Mouse (Mus musculus) heart, embryonic 16.5 days (tissue): Measurements from ENCODE around the gene Fbxl18. TPM values are rescaled to one million over a fixed set of nuclear protein-coding genes. Genes with fewer than 3 reads are reported as not detected.

ENCODE experiments used
- ATAC-seq: fragments of 200-750 bp; cut with Nextera tagmentation; replicated peaks from 2 replicates; pipeline ENCODE4 v1.8.0; 2017; ENCODE audit warnings: moderate number of reproducible peaks; ENCODE audit not compliant: insufficient read depth, low FRiP score; ENCODE audit errors: extremely low read depth
- H3K27ac ChIP-seq: fragments of 300-500 bp; sonication (generic); 2 replicates; pipeline ENCODE4 v1.5.1; 2014; ENCODE audit warnings: mild to moderate bottlenecking, low read length, control low read depth, moderate library complexity
- H3K27me3 ChIP-seq: fragments of 300-500 bp; sonication (generic); 2 replicates; pipeline ENCODE4 v1.6.1; 2014; ENCODE audit warnings: low read length, mixed read lengths; ENCODE audit not compliant: control insufficient read depth, insufficient read depth
- H3K36me3 ChIP-seq: fragments of 300-500 bp; sonication (generic); 2 replicates; pipeline ENCODE4 v1.6.1; 2014; ENCODE audit not compliant: control insufficient read depth, insufficient read depth
- H3K4me1 ChIP-seq: fragments of 300-500 bp; sonication (generic); 2 replicates; pipeline ENCODE4 v1.6.1; 2014; ENCODE audit warnings: low read length, mixed read lengths; ENCODE audit not compliant: control insufficient read depth, insufficient read depth
- H3K4me2 ChIP-seq: fragments of 300-500 bp; sonication (generic); 2 replicates; pipeline ENCODE4 v1.6.1; 2014; ENCODE audit warnings: low read depth, mild to moderate bottlenecking, control low read depth, low read length
- H3K4me3 ChIP-seq: fragments of 300-500 bp; sonication (generic); 2 replicates; pipeline ENCODE4 v1.5.1; 2014; ENCODE audit warnings: mild to moderate bottlenecking, control low read depth, low read length
- H3K9ac ChIP-seq: fragments of 300-500 bp; sonication (generic); 2 replicates; pipeline ENCODE4 v1.6.1; 2014; ENCODE audit warnings: low read length, control low read depth
- H3K9me3 ChIP-seq: fragments of 300-500 bp; sonication (generic); replicated peaks from 2 replicates; pipeline ENCODE4 v1.6.1; 2016; ENCODE audit warnings: low read length; ENCODE audit not compliant: control insufficient read depth
- WGBS: fragments of 180-500 bp; shearing (Covaris S2); extraction: QIAGEN DNeasy Blood & Tissue Kit; methylation state at CpG from one replicate; pipeline ENCODE4 v1.1.7; 2014; 5-methylcytosine and 5-hydroxymethylcytosine counted together
- polyA plus RNA-seq: library from polyadenylated mRNA; unstranded; fragments of >200 nt; fragmentation: Nextera tagmentation; extraction: Ambion mirVana; gene quantifications from 2 replicates; pipeline ENCODE4 v1.2.1, GENCODE M21; 2015

Gene Fbxl18
- polyA plus RNA-seq, 1 experiment from 2014 or later = 7.5 TPM

DNA sequence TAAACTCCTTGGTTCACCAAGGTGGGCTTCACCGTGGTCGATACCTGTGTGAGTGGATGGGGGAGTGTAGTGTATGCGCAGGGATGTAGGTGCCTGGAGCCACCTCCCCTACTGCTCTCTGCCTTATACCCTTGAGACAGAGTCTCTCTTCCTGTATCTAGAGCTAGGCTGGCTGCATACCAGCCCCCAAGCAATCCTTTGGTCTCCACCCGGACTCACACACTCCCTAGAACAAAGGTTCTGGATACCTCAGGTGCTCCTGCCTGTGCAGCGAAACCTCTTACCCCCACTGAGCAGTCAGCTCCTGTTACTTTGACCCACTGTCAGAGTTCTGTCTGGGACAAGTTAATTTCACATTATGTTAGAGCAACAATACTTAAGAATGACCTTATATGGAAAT lies 69.6 kb downstream of the Fbxl18 start:
- 79% methylated on average over 5 of the region's 5 CpGs for whole genome bisulfite sequencing
- Histone ChIP-seq H3K9me3 (no peaks in the 10 kb centered on the region), H3K27ac (no peak overlapping the region), H3K27me3 (no peaks in the 10 kb centered on the region), H3K4me2 (no peak overlapping the region), H3K9ac (no peak overlapping the region), H3K36me3 (no peaks in the 10 kb centered on the region), H3K4me1 (peaks cover 18% of the 10 kb centered on the region), H3K4me3 (no peak overlapping the region)
- no peak for ATAC-seq

DNA sequence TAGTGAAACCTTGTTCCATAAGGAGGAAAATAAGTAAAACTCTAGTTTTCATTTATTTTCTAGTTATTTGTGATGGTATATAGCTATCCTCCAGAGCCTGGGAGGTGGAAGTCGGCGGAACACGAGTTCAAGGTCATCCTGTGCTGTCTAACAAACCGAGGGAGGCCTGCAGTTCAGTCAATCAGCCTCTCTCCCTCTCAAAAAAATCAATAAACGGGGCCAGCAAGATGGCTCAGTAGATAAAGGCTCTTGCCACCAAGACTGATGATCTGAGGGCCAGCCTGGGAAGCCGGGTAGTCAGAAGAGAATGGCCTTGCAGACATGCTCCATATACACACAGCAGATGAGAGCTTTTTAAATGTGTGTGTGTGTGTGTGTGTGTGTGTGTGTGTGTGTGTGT lies 71.1 kb downstream of the Fbxl18 start:
- no peaks in the 10 kb centered on the region for H3K9me3 ChIP-seq
- peak overlapping the region; percentile 78 for H3K4me2 ChIP-seq
- 36% methylated on average over 6 of the region's 6 CpGs for WGBS
- H3K4me3 ChIP-seq = peak overlapping the region; percentile 79
- H3K27ac ChIP-seq = peak overlapping the region; percentile 100
- H3K9ac ChIP-seq = peak overlapping the region; percentile 100
- no peak for ATAC-seq
- peaks cover 18% of the 10 kb centered on the region for H3K4me1 ChIP-seq
- H3K36me3 ChIP-seq = no peaks in the 10 kb centered on the region
- H3K27me3 ChIP-seq = no peaks in the 10 kb centered on the region

DNA sequence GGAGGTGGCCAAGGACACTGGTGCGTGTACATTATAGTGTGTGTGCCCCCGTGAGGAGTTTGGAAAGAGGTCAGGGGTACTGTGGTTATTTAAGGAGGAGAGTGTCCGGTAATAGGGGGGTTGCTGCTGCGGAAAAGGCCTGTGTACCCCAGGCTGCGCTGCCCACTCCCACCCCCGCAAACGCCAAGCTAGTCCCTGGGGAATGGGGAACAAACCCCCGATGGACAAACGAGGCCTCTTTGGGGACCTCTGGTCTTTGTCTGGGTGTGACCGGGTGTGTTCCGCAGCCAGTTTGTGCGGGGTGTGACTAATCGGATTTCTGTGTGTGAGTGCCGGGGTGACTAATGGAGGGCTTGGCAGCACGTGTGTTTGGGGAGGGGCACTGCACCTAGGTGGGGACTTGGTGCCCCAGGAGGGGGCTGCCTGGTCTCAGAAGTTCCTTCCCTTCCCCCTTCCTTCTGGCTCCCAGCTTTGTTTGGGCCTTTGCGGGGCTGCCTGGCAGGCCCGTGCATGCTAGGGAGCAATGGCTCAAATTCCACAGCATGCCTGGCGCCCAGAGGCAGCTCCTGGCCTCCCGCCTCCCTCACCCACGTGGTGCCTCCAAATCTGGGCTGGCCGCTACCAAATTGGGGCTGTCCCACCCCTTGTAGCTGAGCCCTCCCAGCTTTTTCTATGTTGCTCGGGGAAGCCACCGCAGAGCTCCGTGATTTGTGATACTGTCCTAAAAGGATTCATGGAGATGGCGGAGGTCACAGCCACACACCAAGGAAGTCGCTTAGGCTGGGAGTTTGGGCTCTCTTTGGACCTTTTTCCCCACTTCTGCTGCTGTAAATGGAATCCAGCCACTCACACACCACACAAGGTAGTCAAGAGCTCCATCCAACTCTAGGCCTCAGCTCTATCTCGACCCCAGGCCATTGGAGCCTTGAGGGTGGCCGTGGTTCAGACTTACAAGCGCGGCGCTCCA lies 71.8 kb downstream of the Fbxl18 start:
- 9% methylated on average over 31 of the region's 31 CpGs for WGBS
- Histone ChIP-seq H3K9me3 (no peaks in the 10 kb centered on the region), H3K4me3 (peak overlapping the region; percentile 79), H3K4me1 (peaks cover 18% of the 10 kb centered on the region), H3K36me3 (no peaks in the 10 kb centered on the region), H3K9ac (peak overlapping the region; percentile 100), H3K27ac (peak overlapping the region; percentile 100), H3K27me3 (no peaks in the 10 kb centered on the region), H3K4me2 (peak overlapping the region; percentile 78)
- peak; percentile 68 for ATAC-seq

DNA sequence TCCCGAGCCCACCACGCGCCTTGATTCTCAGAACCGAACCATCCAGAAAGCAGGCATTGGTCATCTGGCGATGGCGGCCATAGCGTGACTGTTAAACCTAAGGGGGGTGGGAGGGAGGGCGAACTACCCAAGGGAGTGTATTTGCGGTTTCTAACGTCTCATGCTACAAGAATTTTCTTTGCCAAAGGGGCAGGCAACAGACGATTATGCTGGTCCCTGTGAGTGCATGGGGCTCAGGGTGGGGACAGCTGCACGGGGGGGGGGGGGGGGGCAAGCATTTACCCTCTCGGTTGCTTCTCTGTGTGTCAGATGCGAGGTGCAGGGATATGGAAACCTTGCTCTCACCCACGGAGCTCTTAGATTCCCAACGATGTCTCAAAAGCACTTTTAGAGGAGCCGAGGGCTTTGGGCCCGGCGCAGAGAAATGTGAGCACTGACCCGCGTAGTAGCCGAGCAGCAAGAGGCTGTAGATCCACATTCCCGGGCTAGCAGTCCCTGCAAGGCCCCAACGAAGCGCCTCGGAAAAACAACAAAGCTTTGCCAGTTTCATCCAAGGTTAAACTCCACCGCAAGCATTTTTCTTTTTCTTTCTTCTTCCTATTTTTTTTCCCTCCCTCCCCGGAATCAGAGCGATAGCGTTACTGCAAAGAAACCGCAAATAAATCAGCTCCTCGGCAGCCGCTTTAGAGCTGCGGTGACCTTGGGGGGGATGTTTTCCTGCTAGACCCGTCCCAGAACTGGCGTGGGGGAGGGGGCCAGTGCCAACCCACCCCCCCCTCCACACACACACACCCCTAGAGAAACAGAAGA lies 72.7 kb downstream of the Fbxl18 start:
- Histone ChIP-seq H3K9me3 (no peaks in the 10 kb centered on the region), H3K4me1 (peaks cover 18% of the 10 kb centered on the region), H3K27me3 (no peaks in the 10 kb centered on the region), H3K36me3 (no peaks in the 10 kb centered on the region), H3K4me3 (peak overlapping the region; percentile 79), H3K27ac (peak overlapping the region; percentile 100), H3K4me2 (peak overlapping the region; percentile 78), H3K9ac (peak overlapping the region; percentile 100)
- 0 out of 2 replicates have a peak, but pooled peaks have one; percentile 7 for ATAC-seq
- under 1% methylated on average over 36 of the region's 36 CpGs for WGBS

DNA sequence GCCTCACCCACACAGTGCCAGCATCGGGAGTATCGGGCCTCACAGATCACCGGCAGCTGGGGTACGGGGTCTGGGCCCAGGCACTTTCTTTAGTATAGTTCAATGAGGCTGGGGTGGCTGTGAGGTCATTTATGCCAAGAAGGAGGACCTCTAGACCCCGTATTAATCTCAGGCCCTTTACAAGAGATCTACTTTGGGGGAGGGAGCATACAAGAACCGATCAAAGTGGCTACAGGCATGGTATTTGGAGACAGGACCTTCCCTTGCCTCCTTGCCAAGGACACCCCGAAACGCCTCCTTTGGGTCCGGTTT lies 73.3 kb downstream of the Fbxl18 start:
- Histone ChIP-seq H3K27me3 (no peaks in the 10 kb centered on the region), H3K9ac (peak overlapping the region; percentile 100), H3K4me2 (peak overlapping the region; percentile 78), H3K4me3 (peak overlapping the region; percentile 79), H3K27ac (peak overlapping the region; percentile 100), H3K4me1 (peaks cover 18% of the 10 kb centered on the region), H3K36me3 (no peaks in the 10 kb centered on the region), H3K9me3 (no peaks in the 10 kb centered on the region)
- WGBS = 0% methylated on average over 9 of the region's 9 CpGs
- ATAC-seq = no peak

DNA sequence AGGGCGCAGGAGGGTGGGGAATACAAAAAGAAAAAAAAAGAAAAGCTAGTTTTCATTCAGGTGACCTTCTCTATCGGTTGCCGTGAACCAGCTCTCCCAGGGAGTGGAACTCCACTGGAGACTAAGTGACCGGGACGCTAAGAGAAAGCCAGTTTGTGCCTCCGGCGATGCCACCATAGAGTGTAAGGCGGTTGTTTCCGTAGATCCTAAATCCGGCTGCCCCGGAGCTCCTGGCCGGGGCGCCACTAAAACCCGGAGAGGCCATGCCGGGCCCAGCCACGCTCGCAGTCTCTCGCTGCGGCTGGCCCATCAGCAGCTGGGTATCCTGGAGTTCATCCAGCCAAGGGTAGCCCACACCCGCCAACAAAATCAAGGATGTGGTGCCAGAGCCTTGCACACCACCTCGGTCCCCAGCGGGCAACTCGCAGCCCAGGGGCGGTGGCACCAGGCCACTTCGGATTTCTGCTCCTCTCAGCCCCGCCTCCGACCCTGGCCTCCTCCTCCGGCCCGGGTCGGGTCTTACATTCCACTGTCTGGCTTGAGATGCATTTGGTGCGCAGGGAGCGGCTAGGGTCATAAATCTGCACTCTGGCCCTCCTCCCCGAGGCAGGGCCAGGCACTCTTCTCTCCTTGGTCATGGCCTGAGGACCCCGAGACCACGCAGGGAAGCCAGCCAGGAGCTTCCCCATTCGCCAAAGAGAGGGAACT lies 73.8 kb downstream of the Fbxl18 start:
- H3K36me3 ChIP-seq = no peaks in the 10 kb centered on the region
- WGBS = under 1% methylated on average over 36 of the region's 36 CpGs
- peak overlapping the region; percentile 79 for H3K4me3 ChIP-seq
- H3K4me1 ChIP-seq = peaks cover 18% of the 10 kb centered on the region
- H3K9ac ChIP-seq = peak overlapping the region; percentile 100
- peak overlapping the region; percentile 78 for H3K4me2 ChIP-seq
- peak; percentile 55 for ATAC-seq
- no peaks in the 10 kb centered on the region for H3K9me3 ChIP-seq
- H3K27me3 ChIP-seq = no peaks in the 10 kb centered on the region
- peak overlapping the region; percentile 100 for H3K27ac ChIP-seq

DNA sequence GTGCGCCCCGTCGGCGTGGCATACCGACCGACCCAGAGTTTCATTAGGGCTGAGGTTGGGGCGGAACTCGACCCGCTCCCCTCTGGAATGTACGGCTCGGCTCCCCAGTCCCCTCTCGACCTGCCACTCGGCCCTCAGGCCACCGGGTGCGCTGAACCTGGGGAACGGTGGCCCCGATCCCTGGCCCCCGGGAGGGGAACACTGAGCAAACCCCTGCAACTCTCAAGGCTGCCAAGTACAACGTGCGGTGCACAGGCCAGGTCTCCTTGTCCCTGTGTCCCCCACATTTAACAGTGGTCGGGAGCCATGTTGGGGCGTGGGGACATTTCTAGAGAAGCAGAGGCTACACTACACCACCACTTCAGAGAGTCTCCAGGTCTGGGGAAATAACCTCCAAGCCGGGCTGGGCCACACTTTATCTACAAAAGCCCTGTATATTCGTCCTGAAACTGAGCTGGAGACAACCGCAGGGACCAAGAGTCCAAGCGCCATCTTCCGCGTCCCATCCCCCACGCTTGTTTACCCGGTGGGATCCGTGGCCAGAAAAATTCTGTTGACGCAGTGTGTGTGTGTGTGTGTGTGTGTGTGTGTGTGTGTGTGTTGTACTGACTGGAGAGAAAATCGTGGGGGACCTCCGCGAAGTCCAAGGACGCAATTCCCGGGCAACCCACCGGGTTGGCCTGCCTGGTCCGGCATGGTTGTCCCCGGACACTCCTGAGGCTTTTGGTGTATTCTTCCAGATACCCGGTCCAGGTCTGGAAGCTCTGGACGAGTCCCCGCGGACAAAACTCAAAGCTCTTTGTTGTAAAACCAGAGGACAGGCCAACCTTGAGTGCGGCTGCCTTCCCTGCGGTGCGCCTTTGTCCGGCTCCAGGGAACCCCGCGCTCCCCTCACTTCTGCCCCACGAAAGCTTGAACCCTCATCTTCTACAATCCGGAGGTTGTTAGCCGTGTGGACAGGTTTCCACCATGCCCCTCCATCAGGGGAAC lies 74.7 kb downstream of the Fbxl18 start:
- under 1% methylated on average over 53 of the region's 53 CpGs for WGBS
- H3K9ac ChIP-seq = peak overlapping the region; percentile 100
- H3K27ac ChIP-seq = peak overlapping the region; percentile 100
- no peaks in the 10 kb centered on the region for H3K36me3 ChIP-seq
- peak overlapping the region; percentile 78 for H3K4me2 ChIP-seq
- ATAC-seq = no peak
- H3K27me3 ChIP-seq = no peaks in the 10 kb centered on the region
- H3K4me1 ChIP-seq = peaks cover 16% of the 10 kb centered on the region
- H3K4me3 ChIP-seq = peak overlapping the region; percentile 79
- no peaks in the 10 kb centered on the region for H3K9me3 ChIP-seq
